Mouse (Mus musculus) CH12.LX (cell line): ENCODE data around the gene Cdk8. TPM values are rescaled to one million over a fixed set of nuclear protein-coding genes. Genes with fewer than 3 reads are reported as not detected.

ENCODE experiments used
- DNase-seq: peaks from one replicate; pipeline ENCODE4 v3.0.0-alpha.2; 2013; ENCODE audit errors: extremely low read depth
- H3K27ac ChIP-seq: 2 replicates; pipeline ENCODE4 v1.5.1; 2012; ENCODE audit warnings: low read depth, mild to moderate bottlenecking, control low read depth, moderate library complexity; ENCODE audit not compliant: insufficient read depth
- H3K27me3 ChIP-seq: replicated peaks from 2 replicates; pipeline ENCODE3; 2012; ENCODE audit warnings: inconsistent platforms
- H3K36me3 ChIP-seq, 2 experiments: replicated peaks in 1 of 2; 2 replicates each; pipeline versions ENCODE3 to v1.6.1; 2012; ENCODE audit warnings: inconsistent platforms in 1 of 2, low read length in 1 of 2, mild to moderate bottlenecking in 1 of 2, mixed read lengths in 1 of 2, moderate library complexity in 1 of 2; ENCODE audit not compliant: control insufficient read depth in 1 of 2, insufficient read depth in 1 of 2
- H3K4me1 ChIP-seq, 2 experiments: 2 replicates each; pipeline ENCODE4 v1.6.1; 2012; ENCODE audit warnings: inconsistent platforms in 1 of 2, moderate library complexity in 1 of 2; ENCODE audit not compliant: insufficient read depth in 2 of 2, control insufficient read depth in 1 of 2
- H3K4me2 ChIP-seq: 2 replicates; pipeline ENCODE4 v1.6.1; 2012; ENCODE audit warnings: low read depth, mild to moderate bottlenecking, control low read depth; ENCODE audit not compliant: poor library complexity, insufficient read depth, severe bottlenecking
- H3K4me3 ChIP-seq, 3 experiments: fragments of 150-350 bp in 1 of 3; sonication (generic) in 1 of 3; replicated peaks in 1 of 3; 2 replicates each; pipeline versions ENCODE3 to v1.5.1; 2011 to 2012; ENCODE audit warnings: low read depth in 2 of 3, low read length in 2 of 3, mild to moderate bottlenecking in 2 of 3, moderate library complexity in 2 of 3, control low read depth in 1 of 3, improper control_type of control experiment in 1 of 3, inconsistent platforms in 1 of 3, mixed read lengths in 1 of 3; ENCODE audit not compliant: poor library complexity in 1 of 3
- H3K79me2 ChIP-seq: replicated peaks from 2 replicates; pipeline ENCODE4 v1.6.1; 2012; ENCODE audit warnings: mild to moderate bottlenecking, moderate library complexity; ENCODE audit not compliant: control insufficient read depth, poor library complexity, insufficient read depth, severe bottlenecking; ENCODE audit errors: extremely low read depth
- H3K9ac ChIP-seq: 2 replicates; pipeline ENCODE4 v1.6.1; 2012; ENCODE audit warnings: low read depth, mild to moderate bottlenecking, control low read depth, moderate library complexity; ENCODE audit not compliant: insufficient read depth
- H3K9me3 ChIP-seq: replicated peaks from 2 replicates; pipeline ENCODE3; 2012; ENCODE audit warnings: low read length, inconsistent platforms, mixed read lengths
- BHLHE40 ChIP-seq: IDR thresholded peaks from 2 replicates; pipeline ENCODE4 v1.6.1; 2011; ENCODE audit warnings: mild to moderate bottlenecking, low read depth, low read length, improper control_type of control experiment
- CTCF ChIP-seq, 2 experiments: IDR thresholded peaks in 1 of 2; conservative IDR thresholded peaks in 1 of 2; 2 replicates each; pipeline ENCODE4 v1.5.1; 2011 to 2012; ENCODE audit warnings: low read depth in 2 of 2, low read length in 2 of 2, improper control_type of control experiment in 1 of 2, inconsistent platforms in 1 of 2, mild to moderate bottlenecking in 1 of 2, moderate library complexity in 1 of 2
- E2F4 ChIP-seq: IDR thresholded peaks from 2 replicates; pipeline ENCODE4 v1.6.1; 2011; ENCODE audit warnings: low read depth, low read length, improper control_type of control experiment; ENCODE audit not compliant: insufficient replicate concordance
- IRF4 ChIP-seq: IDR thresholded peaks from 2 replicates; pipeline ENCODE4 v1.6.1; 2014; ENCODE audit warnings: low read depth, mild to moderate bottlenecking, inconsistent platforms, low read length, improper control_type of control experiment
- JUN ChIP-seq: IDR thresholded peaks from 2 replicates; pipeline ENCODE4 v1.6.1; 2011; ENCODE audit warnings: low read depth, mild to moderate bottlenecking, low read length, improper control_type of control experiment, moderate library complexity; ENCODE audit not compliant: insufficient read depth
- MAZ ChIP-seq: IDR thresholded peaks from 2 replicates; pipeline ENCODE4 v1.6.1; 2012; ENCODE audit warnings: low read depth, mild to moderate bottlenecking, inconsistent platforms, low read length, improper control_type of control experiment, moderate library complexity
- MXI1 ChIP-seq: IDR thresholded peaks from 2 replicates; pipeline ENCODE4 v1.6.1; 2011; ENCODE audit warnings: mild to moderate bottlenecking, low read depth, low read length, improper control_type of control experiment
- NRF1 ChIP-seq: IDR thresholded peaks from 2 replicates; pipeline ENCODE4 v1.6.1; 2014; ENCODE audit warnings: low read depth, mild to moderate bottlenecking, inconsistent platforms, low read length, improper control_type of control experiment, moderate library complexity
- PAX5 ChIP-seq: IDR thresholded peaks from 2 replicates; pipeline ENCODE4 v1.6.1; 2012; ENCODE audit warnings: low read length, inconsistent platforms, mixed read lengths
- RAD21 ChIP-seq: IDR thresholded peaks from 2 replicates; pipeline ENCODE4 v1.6.1; 2011; ENCODE audit warnings: low read depth, mild to moderate bottlenecking, low read length, improper control_type of control experiment, moderate library complexity
- SMC3 ChIP-seq: IDR thresholded peaks from 2 replicates; pipeline ENCODE4 v1.6.1; 2011; ENCODE audit warnings: low read depth, low read length, improper control_type of control experiment
- TCF12 ChIP-seq: IDR thresholded peaks from 2 replicates; pipeline ENCODE4 v1.6.1; 2014; ENCODE audit warnings: low read depth, mild to moderate bottlenecking, inconsistent platforms, low read length, improper control_type of control experiment
- USF2 ChIP-seq: conservative IDR thresholded peaks from 2 replicates; pipeline ENCODE4 v1.6.1; 2011; ENCODE audit warnings: low read depth, low read length, improper control_type of control experiment
- ZNF384 ChIP-seq: IDR thresholded peaks from 2 replicates; pipeline ENCODE4 v1.6.1; 2012; ENCODE audit warnings: low read depth, low read length, improper control_type of control experiment, inconsistent platforms
- dilution Hi-C: fragments of 300-500 bp; cut with MboI; formaldehyde crosslinking; loops from 2 replicates; pipeline ENCODE4 v1.14.3; 2020; ENCODE audit warnings: low sequenced_read_pairs; ENCODE audit not compliant: extremely low pct_unique_long_range_greater_than_20kb, extremely low pct_ligation_motif_present
- in situ Hi-C: fragments of 300-500 bp; cut with MboI; formaldehyde crosslinking; loops from 3 replicates; pipeline ENCODE4 v1.14.3; 2019; ENCODE audit warnings: low sequenced_read_pairs, low pct_ligation_motif_present, low pct_unique_long_range_greater_than_20kb, mixed read lengths
- polyA plus RNA-seq: library from polyadenylated mRNA; unstranded; fragments of >175 nt; gene quantifications from 2 replicates; pipeline ENCODE4 v1.2.1, GENCODE M21; 2012; ENCODE audit warnings: low read depth; ENCODE audit not compliant: insufficient read length
- total RNA-seq, 2 experiments: library from RNA; depleted of rRNA; stranded (reverse); fragments of 300-350 nt in 1 of 2; fragments of >200 nt in 1 of 2; gene quantifications; 2 replicates each; pipeline ENCODE4 v1.2.3; 2012 to 2014

The Cdk8 gene
- total and polyA plus RNA-seq, 3 experiments, result 52.6 to 99.1 (median 69.9) TPM

DNA sequence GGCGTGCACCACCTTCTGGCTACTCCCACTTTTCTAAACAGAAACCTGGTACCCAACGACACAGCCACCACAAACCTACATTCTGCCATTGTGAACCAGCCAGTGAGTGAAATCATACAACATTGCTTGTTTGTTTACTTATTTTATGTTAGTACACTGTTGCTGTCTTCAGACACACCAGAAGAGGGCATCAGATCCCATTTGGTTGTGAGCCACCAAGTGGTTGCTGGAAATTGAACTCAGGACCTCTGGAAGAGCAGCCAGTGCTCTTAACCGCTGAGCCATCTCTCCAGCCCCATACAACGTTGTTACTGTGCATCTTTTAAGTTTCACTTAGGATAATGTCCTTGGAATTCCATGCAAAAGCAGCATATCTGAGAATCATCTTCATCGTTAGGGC, 98.5 kb downstream of the Cdk8 start:
- Histone ChIP-seq H3K4me2 (peak overlapping the region; percentile 90), H3K4me1 (0 out of 4 replicates have a peak, but pooled peaks cover 0 to 2% of the 10 kb centered on the region in 2 experiments), H3K9ac (no peak overlapping the region), H3K27me3 (peaks cover 45% of the 10 kb centered on the region), H3K36me3 (no peaks in the 10 kb centered on the region), H3K27ac (no peak overlapping the region), H3K4me3 (no peak overlapping the region), H3K9me3 (no peaks in the 10 kb centered on the region), H3K79me2 (no peaks in the 10 kb centered on the region)
- TF ChIP-seq CTCF (conservative IDR thresholded peaks at IDR 0.05 in 1 of 2, IDR thresholded peaks at IDR 0.05 in 1 of 2; ENCODE audit: low read depth in 2 of 2, low read length in 2 of 2) (peak in 1 of 2 experiments; percentile 18; a peak in 1 of 4 replicates), NRF1 (no peak)
- DNase-seq, result no peak
- in situ Hi-C loops (no loop called here), dilution Hi-C loops (no loop called here)

DNA sequence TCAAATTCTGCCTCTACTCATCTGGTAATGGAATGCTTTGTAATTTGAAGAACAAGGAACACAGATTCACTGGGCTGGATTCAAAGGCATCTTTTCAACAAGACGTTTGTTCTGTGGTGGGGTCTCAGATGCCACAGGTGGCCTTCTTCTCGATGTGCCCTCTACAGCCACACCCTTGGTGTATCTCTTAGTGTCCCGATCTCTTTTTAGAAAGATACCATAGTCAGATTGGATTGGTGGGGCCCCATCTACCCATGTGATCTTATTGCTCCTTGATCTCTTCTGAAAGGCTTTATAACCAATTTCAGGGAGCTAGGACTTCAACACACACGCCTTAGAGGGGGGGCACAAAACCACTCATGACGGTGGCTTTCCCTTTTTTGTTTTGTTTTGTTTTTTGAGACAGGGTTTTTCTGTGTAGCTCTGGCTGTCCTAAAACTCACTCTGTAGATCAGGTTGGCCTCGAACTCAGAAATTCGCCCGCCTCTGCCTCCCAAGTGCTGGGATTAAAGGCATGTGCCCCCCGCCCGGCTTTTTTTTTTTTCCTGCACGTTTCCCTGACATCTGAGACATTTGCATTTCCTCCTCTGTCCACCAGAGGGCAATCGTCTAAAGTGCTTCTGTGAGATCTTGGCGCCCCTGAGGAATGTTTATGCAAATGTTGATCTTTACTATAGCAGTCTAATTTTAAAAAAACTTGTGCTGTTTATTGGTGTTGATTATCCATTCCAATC, 99.2 kb downstream of the Cdk8 start:
- TF ChIP-seq MAZ, result peak; percentile 43; the same call in 1 of the 2 replicates
- TF ChIP-seq PAX5, result no peak
- peak; percentile 42; the same call in 1 of the 2 replicates for TF ChIP-seq MXI1
- TF ChIP-seq TCF12, result 0 out of 2 replicates have a peak, but pooled peaks have one; percentile 19
- TF ChIP-seq BHLHE40, result peak; percentile 87
- no peak for TF ChIP-seq JUN
- TF ChIP-seq E2F4, result peak; percentile 74; the same call in 1 of the 2 replicates
- TF ChIP-seq ZNF384, result peak; percentile 92
- peak; percentile 68 for TF ChIP-seq SMC3
- TF ChIP-seq CTCF (conservative IDR thresholded peaks at IDR 0.05 in 1 of 2, IDR thresholded peaks at IDR 0.05 in 1 of 2; ENCODE audit: low read depth in 2 of 2, low read length in 2 of 2), result peak; percentile 61 to 82
- TF ChIP-seq RAD21, result peak; percentile 53
- TF ChIP-seq USF2, result no peak
- no peak for TF ChIP-seq IRF4
- Histone ChIP-seq H3K4me3 (no peak overlapping the region), H3K9me3 (no peaks in the 10 kb centered on the region), H3K4me1 (0 out of 4 replicates have a peak, but pooled peaks cover 0 to 2% of the 10 kb centered on the region in 2 experiments), H3K79me2 (no peaks in the 10 kb centered on the region), H3K27ac (no peak overlapping the region), H3K27me3 (peaks cover 47% of the 10 kb centered on the region), H3K9ac (peak overlapping the region; percentile 10; the same call in 1 of the 2 replicates), H3K36me3 (no peaks in the 10 kb centered on the region), H3K4me2 (peak overlapping the region; percentile 90)
- DNase-seq, result peak; percentile 63
- dilution Hi-C loops (no loop called here), in situ Hi-C loops (loop anchor here (10.0 kb wide), 2 partner anchors 85 to 145 kb away; no protein-coding TSS in a partner anchor)
